Mouse (Mus musculus) adrenal gland (tissue): Measurements from ENCODE around the gene Epb41l2.

Source experiments
- intact Hi-C: fragments of 180-260 bp; cut with DNase I; formaldehyde crosslinking; loops from one replicate; pipeline ENCODE4 v1.15.1; 2025

Gene Epb41l2

DNA sequence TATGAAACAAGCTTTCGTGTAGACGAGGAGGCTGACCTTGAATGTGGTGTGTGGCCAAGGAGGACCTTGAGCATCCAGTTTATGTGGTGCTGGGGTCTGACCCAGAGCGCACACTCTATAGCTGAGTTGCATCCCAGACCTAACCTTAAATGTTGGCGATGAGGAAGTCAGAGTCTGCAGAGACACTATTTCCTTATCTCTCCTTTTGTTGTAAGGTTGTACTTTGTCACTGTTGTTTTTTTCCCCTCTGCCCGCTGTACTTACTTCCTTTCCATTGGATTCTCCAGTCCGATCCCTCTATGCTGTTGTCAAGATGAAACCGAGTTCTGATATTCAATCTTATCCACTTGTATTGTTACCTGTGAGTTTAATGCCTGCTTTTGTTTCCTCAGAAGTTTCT is 5.6 kb downstream of the Epb41l2 start:
- intact Hi-C loops, result loop anchor here (5.0 kb wide), 1 partner anchor 42 kb away; no protein-coding TSS in a partner anchor

DNA sequence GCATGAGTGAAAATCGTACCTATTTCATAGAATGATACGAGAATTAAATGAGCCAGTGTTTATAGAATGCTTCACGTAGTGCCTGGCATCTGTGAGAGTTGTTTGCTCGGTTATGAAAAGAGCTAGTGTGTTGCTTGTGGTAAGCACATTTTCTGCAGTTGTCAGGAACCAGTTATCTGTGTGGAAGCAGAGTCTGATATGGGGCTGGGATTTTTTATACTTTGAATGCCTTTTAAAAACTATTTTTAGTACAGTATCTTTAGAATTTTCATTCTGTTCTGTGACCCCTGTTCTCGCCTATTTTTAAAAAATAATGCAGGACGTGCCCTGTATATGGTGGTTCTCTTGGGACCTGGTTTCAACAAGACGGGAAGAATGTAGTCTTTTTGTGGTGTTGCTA is 6.1 kb downstream of the Epb41l2 start:
- intact Hi-C loops, result loop anchor here (5.0 kb wide), 1 partner anchor 42 kb away; no protein-coding TSS in a partner anchor

DNA sequence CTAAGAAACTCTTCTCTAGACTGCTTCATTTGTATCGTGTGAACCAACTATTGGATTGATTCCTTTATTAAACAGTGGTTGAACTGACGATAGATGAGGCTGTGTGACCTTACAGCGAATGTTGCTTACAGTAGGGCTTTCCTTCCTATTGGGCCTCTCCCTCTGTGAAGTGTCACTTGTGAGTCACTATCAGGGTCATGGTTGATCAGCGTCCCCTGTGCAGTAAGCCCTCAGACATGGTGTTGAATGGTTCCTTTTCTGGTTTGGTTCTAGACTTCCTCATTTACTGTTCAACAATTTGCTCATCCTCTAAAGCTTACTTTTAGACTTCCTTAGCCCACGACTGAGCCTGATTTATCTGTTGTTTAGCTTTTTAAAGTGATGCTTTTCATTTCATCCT is 7.1 kb downstream of the Epb41l2 start:
- intact Hi-C loops, result loop anchor here (5.0 kb wide), 1 partner anchor 41 kb away; no protein-coding TSS in a partner anchor

DNA sequence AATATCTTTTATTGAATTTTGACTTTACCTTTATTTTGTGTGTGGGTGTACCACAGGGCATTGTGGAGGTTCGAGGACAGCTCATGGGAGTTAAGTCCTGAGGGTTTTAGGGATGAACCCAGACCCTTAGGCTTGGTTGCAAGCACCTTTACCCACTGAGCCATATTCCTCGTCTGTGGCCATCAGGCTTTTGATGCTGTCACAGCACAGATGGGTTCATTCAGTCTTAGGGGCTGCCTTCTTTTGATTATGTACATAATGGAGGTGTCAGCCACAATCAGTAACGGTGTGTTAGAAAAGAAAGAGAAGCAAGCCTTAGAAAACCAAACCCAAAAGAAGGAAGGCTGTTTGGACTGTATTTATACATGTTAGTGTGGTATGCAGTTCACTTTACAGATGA is 9.3 kb downstream of the Epb41l2 start:
- intact Hi-C loops, result loop anchor here (5.0 kb wide), 1 partner anchor 38 kb away; no protein-coding TSS in a partner anchor

DNA sequence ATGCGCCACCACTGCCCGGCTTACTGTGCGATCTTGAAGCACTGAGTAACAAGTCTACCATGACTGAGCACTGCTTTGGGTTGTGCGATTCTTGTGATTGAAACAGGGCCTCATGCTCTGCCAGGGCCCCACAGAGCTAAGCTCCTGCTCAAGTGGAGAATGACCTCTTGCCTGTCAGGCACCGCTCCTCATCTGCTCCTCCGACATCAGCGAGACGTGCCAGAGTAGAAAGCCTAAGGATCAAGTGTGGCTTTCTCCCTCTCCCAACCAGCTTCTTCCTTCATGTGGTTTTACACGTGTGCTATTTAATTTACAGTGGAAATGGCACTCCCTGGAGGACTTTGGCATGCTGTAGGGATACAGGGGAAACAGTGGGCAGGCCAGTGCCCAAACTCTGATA is 10.1 kb downstream of the Epb41l2 start:
- intact Hi-C loops, result loop anchor here (5.0 kb wide), 1 partner anchor 38 kb away; no protein-coding TSS in a partner anchor

DNA sequence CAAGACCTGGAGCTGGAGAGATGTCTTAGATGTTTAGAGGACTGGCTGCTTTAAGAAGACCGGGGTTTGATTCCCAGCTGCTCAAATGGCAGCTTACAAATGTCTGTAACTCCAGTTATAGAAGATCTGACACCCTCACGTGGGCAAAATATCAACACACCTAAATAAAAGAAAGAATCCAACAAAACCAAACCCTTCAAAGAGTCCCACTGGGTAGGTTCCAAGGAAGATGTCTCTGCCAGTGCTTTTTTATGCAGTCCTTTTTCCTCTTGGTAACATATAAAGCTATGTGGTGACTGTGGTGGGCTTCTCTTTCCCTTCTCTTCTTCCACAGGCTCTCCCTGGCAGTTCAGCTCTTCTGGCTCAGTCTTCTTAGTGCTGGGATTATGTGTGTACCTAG is 11.7 kb downstream of the Epb41l2 start:
- intact Hi-C loops, result no loop called here

DNA sequence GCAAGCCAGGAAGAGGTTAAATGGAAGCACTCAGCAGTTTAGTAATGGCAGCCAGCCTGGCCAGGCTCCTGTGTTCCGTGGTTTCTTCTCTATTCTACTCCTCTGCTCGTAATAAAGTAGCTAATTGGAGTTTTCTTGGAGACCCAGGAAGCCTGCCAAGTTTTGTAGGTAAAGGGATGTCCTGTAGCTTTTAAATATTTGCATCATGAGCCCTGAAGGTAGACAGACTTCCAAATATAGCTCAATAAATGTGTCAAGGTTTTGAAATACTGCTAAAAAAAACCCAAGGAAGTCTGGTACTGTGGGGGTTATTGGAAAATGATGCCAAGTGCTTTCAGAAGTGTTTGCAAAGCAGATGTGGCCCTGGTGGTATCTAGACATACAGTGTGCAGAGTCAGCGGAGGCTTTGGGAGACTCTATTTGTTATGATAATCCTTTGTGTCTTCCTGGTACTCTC is 12.3 kb downstream of the Epb41l2 start:
- intact Hi-C loops, result no loop called here

DNA sequence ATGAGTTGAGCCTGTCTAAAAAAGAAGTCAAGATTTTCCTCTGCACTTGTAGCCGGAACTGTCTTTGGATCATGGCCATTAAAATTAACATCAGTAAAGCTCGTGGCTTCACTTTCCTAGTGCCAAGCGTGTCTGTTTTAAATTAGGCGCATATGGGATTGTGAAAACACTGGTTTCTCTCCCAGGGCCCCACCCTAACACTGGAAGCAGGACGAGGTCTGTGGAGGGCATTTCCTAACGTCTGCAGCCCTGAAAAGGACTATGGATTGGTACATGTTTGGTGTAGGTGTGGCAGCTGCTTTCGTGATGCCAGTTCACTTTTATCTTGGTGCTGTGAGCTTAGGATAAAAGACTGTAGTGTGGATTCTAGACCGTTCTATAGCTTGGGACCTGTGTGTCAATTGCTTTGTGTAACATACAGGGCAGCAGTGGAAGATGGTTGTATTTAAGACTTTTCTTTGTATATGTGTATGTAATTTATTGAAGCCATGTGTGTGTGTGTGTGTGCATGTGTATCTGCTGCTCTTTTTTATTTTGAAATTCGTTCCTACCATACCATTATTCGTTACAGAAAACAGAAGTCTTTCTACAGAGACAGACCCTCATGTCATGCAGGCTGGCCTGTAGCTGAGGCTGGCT is 13.0 kb downstream of the Epb41l2 start:
- intact Hi-C loops, result no loop called here

DNA sequence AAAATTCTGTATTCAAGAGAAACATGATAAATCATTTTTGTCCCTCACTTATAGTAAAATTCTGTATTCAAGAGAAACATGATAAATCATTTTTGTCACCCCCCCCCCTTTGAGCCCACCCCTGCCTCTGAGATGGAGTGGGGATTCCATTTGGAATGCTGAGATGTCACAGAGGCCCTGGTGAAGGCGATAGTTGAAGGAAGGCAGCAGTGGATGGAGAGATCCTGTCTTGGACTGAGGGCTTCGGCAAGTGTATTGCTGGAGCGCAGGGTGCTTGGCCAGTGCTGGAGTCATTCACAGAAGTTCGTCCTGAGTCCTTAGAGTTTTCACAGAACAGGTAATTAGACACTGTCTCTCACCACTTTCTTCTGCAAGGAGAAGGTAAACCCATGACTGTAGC is 15.4 kb downstream of the Epb41l2 start:
- intact Hi-C loops, result no loop called here

DNA sequence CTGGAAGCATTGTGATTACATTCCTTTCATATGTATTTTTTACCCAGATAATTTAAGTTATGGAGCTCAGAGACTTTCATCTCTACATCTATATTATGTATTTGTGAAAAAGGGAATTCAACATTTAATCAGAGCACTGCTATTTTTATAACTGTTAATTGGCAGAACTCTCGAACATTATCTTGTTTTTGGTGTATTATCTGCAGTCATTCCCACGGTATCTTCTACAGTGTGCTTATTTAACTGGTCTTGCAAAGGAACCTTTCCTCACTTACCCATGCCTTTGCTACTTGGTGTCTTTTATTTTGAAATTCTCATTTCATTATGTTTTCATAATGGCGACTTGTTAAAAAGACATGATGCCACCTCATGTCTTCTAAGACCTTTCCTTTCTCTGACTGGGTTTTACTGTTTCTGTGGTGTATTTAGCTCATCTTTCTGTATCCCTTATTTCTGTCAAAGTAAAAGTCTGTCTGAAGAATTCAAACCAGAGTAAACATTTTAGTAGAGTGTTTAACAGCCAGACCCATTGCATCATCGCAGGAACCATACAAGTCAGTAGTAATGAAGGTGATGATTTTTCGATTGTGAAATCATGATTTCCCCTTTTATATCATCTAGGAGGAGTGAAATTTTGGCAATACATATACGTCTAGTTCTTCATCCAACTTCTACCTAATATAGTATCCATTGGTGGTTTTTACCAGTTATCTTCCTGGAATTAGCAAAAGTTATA is 21.3 kb downstream of the Epb41l2 start:
- intact Hi-C loops, result no loop called here

DNA sequence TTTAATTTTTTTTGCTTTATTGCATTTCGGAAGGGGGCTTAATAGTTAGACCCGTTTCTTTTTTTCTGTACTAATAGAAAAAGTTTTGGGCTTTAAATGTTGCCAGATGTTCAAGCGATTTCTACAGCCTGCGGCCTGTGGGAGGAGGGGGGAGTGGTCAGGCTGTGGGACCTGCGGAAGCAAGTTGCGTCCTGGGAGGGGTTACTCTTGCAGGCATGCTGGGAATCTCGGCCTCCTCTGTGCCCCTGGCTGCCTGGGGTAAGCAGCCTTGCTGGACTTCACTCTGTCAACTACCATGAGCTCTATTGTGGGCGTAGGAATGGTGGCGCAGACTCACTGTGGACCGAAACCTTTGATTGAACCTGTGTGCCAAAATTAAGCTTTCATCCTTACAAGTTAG is 22.4 kb downstream of the Epb41l2 start:
- intact Hi-C loops, result no loop called here

DNA sequence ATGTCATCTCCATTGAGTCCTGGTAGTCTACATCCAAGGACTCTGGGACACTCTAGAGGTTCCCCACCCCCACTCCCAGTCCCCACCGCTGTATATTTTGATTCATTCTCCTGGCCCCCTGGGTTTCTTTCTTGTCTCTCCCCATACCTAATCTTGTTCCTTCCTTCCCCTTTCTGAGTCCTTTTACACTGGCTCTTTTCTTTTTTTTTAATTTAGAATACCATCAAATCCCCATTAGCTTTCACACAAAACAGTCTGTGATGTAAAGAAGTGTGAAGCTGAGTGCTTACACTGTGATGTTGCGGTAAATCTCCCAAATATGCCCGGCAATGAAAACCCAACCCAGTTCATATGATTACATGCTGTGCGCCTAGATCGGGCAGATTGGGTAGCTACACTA is 23.6 kb downstream of the Epb41l2 start:
- intact Hi-C loops, result no loop called here

DNA sequence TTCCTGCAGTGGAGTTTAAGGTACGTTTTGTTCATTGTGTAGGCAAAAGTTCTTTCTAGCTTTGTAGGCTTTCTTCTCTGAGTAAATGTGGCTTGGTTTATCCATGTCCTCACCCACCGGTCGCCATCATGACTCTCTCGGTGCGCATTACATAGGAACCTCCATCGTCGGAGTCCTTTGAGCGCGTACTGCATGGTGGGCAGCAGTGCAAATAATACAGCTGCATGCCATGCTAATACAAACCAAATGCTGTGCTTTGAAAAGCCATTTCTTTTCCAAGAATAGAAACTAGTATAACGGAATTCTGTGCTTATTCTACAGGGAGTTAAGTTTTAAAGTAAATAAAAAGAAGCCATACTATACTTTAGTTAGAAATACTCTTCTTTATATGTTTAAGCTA is 24.8 kb downstream of the Epb41l2 start:
- intact Hi-C loops, result no loop called here

DNA sequence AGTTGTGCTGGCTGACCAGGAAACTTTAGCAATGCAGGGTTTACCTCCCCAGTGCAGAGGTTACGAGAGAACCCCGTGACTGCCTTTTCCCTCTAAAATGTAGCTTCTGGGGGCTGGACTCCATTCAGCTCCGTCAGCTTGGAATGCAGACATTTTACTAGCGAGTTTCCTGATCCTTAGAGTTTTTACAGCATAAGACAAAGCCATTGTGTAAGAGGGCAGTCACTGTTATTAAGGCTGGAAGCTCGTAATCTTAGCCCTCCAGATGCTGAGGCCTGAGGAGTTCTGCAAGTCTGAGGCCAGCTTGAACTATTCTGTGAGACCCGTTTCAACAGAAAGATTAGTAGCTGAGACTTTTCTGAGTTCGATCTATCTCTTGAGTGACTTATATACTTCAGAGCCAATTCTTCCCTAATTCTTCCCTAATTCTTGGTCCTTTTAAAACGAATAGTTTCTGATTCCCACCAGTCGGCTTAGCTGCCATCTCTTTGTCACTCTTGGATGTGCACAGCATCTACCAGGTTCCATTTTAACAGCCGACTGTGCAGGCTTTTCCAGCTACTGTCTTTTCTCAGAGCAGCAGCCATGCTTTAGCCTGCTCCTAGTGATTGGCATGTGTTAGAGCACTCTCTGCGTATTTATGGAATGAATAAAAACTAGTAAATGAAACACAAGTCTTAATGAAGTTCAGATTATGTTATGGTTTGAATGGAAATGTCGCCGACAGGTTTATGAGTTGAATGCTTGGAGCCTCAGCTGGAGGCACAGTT is 26.4 kb downstream of the Epb41l2 start:
- intact Hi-C loops, result no loop called here

DNA sequence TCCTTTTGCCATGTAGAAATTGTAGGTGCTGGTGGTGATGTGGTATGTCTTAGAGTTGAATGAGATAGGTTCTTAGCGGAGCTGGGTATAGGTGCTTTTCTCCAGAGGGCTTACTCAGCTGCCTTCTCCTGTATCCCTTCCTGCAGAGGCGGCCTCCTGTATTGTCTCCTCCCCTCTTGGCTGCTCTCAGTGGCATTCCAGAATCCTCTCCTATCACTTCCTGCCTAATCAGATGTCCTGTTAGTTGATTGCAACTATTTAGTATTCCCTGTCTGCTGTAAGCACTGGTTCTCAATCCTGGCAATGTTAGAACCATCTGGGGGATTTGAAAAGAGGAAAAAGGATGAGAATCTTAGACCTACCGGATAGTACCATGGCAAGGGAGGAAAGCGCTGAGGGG is 27.3 kb downstream of the Epb41l2 start:
- intact Hi-C loops, result no loop called here

DNA sequence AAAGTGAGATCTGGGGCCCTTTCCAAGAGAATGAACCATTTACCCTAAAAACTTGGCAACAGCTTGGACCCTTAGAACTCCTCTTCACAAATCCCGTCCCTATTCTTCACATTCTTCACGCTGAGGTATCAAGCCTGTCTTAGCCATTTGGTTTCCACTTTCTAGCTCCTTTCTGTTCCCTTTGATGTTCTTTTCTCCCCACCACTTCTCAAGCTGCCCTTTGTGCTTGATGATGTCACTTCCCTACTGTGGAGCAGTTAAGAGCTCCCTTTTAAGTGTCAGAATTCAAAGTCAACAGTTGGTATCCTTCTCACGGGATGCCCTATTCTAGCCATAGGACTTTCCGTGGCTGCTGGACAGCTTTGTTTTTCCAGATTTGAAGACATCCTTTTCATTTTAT is 27.7 kb downstream of the Epb41l2 start:
- intact Hi-C loops, result no loop called here

DNA sequence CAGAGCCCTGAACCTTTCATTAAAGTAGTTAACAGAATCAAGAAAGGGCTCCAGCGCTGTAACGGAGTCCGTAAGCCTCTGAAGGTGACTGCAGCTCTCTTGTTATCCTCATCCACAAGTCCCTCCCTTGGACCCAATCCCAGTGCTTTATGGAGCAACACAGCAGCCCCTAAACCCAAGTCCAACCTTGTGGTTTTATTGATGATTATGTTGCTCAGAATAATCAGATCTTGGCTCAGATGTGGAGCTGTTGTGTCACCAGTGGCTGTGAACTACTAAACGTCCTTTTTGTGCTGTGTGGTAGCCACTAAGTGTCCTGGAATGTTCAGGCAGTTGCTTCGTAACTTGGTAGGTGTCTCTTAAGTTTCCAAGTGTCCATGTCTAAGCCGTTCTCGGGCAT is 33.2 kb downstream of the Epb41l2 start:
- intact Hi-C loops, result no loop called here

DNA sequence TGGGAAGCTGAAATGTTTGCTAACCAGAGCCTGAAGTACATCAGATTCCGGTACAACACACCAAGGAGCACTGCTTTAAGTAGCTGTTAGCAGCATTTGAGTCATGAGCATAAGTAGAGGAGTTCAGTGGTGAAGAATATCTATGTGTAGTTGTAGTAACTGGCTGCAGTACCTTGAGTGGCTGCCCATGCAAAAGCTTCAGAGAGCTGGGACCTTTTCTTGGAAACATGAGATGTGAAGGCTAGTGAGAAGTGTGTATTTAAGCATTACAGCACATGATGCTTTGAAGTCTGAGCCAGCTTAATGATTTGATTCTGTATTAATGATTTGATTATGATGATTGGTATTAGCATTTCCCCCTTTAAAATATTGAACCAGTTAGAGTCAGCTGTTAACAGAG is 34.1 kb downstream of the Epb41l2 start:
- intact Hi-C loops, result no loop called here

DNA sequence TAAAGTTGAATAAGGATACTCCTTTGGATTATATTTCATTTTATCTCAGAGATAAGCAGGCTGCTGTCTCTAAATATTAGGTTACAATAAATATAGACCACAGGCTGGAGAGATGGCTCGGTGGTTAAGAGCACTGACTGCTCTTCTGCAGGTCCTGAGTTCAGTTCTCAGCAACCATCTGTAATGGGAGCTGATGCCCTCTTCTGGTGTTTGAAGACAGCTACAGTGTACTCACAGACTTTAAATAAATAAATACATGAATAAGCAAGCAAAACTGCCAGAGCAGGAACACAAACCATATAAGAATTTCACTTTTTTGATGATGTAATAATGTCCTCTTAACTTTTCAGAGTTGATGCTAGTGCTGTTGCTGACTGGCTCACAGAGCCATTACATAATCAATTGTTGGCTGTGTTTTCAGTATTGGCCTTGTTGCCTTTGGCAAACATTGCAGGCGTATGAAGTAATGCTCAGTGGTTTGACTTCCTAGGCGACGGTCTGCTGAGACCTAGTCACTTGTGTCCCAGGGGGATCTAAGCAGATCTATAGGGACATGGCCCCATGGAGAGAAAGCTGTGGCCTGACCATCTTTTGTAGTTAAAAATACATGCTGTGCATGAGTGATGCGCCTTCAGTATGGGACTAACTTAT is 35.8 kb downstream of the Epb41l2 start:
- intact Hi-C loops, result no loop called here

DNA sequence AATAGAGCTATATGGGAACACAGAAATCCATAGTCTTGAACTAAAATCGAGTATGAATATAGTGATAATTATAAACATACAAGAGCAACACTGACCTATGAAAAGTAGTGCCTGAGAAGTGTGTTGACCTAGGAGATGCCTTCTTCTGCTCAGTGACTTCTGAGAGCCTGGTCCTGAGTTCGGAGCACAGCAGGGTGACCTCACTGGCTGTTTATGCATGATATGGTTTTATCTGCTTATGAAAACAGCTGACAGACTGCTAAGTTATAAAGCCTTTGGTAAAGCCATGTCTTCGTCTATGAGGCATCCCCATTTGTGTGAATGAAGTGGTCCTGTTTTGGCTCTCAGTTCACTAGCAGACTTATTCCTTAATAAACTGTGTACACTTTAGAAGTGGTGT is 37.3 kb downstream of the Epb41l2 start:
- intact Hi-C loops, result no loop called here
